Mouse (Mus musculus): ENCODE measurements at regions not wholly inside any gene's neighbourhood (a gene's known extent, or its start where the extent isn't known, plus 50 kb on each side); places are given as distances from the start of the nearest gene placed in this dataset.

DNA sequence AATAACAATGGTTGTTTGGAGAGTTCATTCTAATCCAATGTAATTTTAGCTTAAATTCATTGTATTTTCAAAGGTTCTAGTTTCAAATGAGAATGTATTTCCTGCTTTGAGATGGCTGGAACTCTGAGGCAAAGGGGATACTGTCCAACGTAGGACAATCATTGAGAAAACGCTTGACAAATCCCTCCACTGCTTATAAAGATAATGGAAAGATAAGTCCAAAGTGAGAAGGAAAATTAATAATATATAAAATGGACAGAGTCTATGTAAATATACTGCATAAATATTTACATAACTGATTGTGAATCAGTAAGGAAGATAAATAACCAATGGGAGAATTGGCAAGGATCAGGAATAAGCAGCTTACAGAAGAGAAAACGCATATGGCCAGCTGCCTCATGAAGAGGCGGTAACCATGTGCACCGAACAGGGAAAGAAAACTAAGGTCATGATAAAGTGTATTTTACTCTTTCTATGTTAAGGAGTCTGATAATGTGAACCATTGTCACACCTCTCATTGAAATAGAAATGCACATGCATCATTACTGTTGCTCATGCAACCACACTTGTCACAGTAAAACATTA is 55.3 kb upstream of the Fam19a1 start:
- H3K36me3 ChIP-seq: no peaks in the 10 kb centered on the region
- no peak for ATAC-seq (replicated peaks)
- 93% methylated on average over 5 of the region's 5 CpGs for WGBS
- no peak overlapping the region for H3K4me3 ChIP-seq
- no peak overlapping the region for H3K4me2 ChIP-seq (replicated peaks)
- no peaks in the 10 kb centered on the region for H3K27me3 ChIP-seq
- H3K9me3 ChIP-seq: no peaks in the 10 kb centered on the region
- no peak overlapping the region for H3K9ac ChIP-seq (replicated peaks)
- no peaks in the 10 kb centered on the region for H3K4me1 ChIP-seq
- H3K27ac ChIP-seq (replicated peaks): no peak overlapping the region

DNA sequence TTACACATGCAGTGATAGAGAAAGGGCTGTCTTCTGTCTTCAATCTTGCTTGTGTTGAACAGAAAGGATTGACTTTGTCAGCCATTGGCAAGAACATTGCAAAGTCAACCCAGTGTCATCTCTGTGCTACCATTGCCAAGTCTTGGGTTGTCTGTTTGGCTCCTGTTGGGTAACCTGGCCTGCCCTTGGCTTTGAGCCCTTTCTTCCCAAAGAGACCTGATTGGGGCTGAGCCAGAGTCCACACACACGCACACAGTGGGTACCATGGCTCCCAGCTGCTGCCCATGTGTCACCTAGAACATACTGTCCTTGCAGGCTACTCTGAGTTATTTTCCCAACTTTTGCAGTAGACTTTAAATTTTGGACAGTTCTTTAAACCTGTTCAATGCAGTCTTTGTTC is 51.0 kb upstream of the Fam19a1 start:
- Histone ChIP-seq H3K36me3 (no peaks in the 10 kb centered on the region), H3K4me2 (replicated peaks) (no peak overlapping the region), H3K27ac (replicated peaks) (no peak overlapping the region), H3K4me1 (no peaks in the 10 kb centered on the region), H3K27me3 (no peaks in the 10 kb centered on the region), H3K9ac (replicated peaks) (no peak overlapping the region), H3K9me3 (no peaks in the 10 kb centered on the region), H3K4me3 (no peak overlapping the region)
- no peak for ATAC-seq (replicated peaks)
- WGBS: 71% methylated on average over 1 of the region's 1 CpGs

Data from forebrain, embryonic 15.5 days (tissue).